Mouse (Mus musculus): ENCODE data around the gene Nek2. TPM values are rescaled to one million over a fixed set of nuclear protein-coding genes. Genes with fewer than 3 reads are reported as not detected.
A peak's percentile ranks its signal among the peaks of the same experiment; 100 is the strongest.

Nek2 gene
- total RNA-seq, 2 experiments from 2014 or later = 7.0 to 8.5 TPM

- intact Hi-C loops (cut with DNase I) = no loop called here
- DNase-seq = no peak
These were observed 8.1 kb upstream of the Nek2 start for GRCm38 (mm10) chr1:191812949-191813691.

- DNase-seq = no peak
- intact Hi-C loops (cut with DNase I) = no loop called here
These were observed 7.0 kb upstream of the Nek2 start for GRCm38 (mm10) chr1:191814240-191814639.

DNA sequence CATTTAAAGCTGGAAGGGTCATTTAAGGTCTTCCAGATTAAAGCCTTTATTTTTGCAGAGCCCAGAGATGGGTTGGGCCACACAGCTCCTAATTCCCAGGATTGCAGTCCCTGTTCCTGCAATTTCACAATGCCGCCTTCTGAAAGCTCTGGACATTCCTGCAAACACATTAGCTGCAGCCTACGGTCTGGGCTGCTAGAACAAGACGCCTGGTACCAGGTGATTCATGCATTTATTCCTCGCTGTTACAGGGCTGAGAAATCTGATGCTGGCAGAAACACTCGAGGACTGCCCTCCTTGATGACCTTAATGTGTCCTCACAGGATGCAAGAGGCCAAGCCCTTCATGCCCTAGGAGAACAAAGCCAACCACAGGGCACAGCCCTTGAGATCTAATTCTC lies 6.3 kb upstream of the Nek2 start:
- DNase-seq = peak in 1 of 2 experiments; percentile 15
- intact Hi-C loops (cut with DNase I) = loop anchor here (5.0 kb wide), 2 partner anchors 98 to 503 kb away; partner anchors contain the start of gene Lpgat1

GRCm38 (mm10) chr1:191816596-191816995 lies 4.6 kb upstream of the Nek2 start:
- intact Hi-C loops (cut with DNase I) = loop anchor here (5.0 kb wide), 2 partner anchors 99 to 504 kb away; partner anchors contain the start of gene Lpgat1
- DNase-seq = no peak

DNA sequence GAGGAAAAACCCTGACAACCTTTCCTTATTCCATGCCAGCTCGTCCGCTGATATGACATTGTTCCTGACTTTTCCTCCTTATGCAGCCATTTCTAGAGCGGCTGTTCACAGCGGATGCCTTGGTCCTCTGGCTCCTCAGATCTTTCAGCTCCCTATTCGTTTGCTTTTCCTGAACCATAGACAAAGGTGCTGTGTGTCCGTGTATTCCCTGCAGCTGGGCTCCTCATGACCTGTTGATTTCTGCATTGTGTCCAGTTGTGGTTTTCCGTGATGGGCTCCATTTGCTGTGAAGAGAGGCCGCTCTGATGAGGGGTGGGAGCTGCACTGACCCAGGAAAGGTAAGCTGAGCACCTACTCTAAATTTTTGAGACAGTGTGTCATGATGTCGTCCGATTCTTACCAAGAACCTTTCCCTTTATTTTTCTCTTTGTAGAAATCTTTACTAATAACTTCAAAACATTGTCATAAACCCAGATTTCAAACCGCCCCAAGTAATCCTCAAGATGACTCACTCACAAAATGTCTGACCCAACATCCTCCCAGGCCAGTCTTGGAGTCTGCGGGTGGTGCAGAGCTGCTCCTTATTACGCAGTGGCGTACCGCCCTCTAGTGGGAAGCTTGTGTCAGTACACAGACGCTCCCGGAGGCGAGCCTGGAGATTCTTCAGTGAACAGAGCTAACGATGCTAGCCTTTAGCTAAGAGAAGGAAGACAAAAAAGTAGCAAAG lies 3.7 kb upstream of the Nek2 start:
- peak; percentile 90 to 93 for DNase-seq
- intact Hi-C loops (cut with DNase I) = loop anchor here (2.0 to 5.0 kb wide), 3 partner anchors 100 to 505 kb away; partner anchors contain the start of gene Lpgat1

DNA sequence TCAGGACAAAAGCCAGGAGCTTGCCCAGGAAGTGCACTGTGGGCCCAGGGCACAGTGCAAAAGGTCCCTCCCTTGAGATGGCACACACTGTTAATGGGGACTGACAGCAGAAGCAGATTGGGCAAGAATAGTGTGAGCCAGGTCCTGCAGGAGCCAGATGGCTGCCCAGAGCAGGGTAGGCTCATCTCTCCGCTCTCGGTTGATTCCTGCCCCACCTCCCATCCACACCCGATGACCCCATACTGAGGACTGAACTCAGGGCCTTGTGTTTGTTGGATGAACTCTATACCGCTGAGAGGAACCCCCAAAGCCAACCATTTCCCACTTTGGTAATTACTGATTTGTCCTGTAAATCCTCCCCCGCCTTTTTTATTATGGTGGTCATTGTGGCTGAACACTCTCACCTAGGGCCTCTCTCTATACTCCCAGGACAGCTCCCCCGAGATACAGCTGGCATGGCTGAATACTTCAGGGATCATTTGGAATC lies 3.1 kb upstream of the Nek2 start:
- intact Hi-C loops (cut with DNase I) = loop anchor here (2.0 to 5.0 kb wide), 3 partner anchors 101 to 506 kb away; partner anchors contain the start of gene Lpgat1

DNA sequence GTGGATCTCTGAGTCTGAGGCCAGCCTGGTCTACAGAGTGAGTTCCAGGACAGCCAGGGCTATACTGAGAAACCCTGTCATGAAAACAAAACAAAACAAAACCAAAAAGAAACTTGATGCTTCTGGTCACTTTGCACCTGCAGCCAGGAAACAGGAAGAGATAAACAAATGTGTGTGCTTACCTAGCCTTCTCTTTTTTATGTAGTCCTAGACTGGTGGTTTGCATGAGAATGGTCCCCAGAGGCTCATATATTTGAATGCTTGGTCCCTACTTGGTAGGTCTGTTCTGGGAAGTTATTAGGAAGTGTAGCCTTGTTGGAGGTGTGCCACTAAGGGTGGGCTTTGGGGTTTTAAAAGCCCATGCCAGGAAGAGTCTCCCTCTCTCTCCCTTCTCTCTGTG lies 2.2 kb upstream of the Nek2 start:
- DNase-seq = no peak
- intact Hi-C loops (cut with DNase I) = loop anchor here (2.0 to 5.0 kb wide), 3 partner anchors 102 to 507 kb away; partner anchors contain the start of gene Lpgat1

More for the DNA sequence above, 3.1 kb upstream of the Nek2 start:
- DNase-seq = no peak

DNA sequence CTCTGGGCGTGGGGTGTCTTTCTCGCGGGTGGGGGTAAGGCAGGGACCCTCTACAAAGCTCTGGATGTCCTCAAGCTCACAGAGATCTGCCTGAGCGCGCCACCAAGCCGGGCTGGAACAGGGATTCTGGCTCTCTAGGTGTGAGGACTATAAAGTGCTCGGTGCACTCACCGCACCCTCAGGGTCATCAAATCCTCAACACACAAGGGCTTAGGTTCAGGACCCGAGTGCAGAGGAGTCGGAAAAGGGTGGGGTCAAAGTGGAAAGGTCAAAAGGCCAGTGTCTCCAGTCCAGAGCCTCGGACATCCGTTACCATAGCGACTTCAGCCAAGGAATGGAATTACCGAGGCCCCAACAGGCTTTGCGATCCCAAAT lies 306 bp upstream of the Nek2 start:
- DNase-seq = no peak
- intact Hi-C loops (cut with DNase I) = loop anchor here (5.0 kb wide), 1 partner anchor 424 kb away; no protein-coding TSS in a partner anchor

- DNase-seq = no peak
- intact Hi-C loops (cut with DNase I) = no loop called here
These were observed 7.9 kb downstream of the Nek2 start for GRCm38 (mm10) chr1:191829124-191829523.

DNA sequence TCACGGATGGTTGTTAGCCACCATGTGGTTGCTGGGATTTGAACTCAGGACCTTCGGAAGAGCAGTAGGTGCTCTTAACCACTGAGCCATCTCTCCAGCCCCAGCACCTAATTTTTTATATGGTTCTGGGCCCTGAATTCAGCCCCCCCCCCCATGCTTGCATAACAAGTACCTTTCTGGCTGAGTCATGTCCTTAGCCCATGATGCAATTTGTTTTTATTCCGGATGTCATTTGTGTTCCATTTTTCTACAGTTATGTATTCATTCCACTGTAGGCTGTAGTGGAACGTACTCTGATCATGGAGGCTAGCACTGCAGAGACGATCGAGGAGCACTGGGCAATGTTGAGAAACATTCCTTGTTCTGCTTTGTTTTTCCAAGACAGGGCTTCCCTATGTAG lies 12.2 kb downstream of the Nek2 start:
- no peak for DNase-seq
- intact Hi-C loops (cut with DNase I) = no loop called here

DNA sequence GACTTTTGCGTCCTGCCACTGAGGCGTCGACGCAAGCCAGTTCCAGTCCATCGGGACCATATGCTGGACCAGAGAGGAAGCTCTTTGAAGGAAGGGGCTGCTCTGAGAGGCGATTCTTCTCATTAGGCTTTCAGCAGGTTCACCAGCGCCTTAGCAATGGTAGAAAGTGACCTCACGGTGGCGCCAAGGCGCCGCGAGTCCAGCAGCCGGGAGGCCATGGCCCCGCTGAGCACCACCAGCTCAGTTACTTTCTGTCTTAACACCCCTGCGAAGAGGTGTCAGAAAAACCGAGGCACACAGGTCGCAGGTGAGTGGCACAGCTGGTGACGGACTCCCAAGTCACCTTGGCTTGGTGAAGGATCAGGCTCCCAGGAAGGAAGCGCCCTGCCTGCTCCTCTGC lies 13.6 kb downstream of the Nek2 start:
- peak; percentile 79 to 85 for DNase-seq
- intact Hi-C loops (cut with DNase I) = loop anchor here (1.0 kb wide), 3 partner anchors 72 to 258 kb away; no protein-coding TSS in a partner anchor

DNA sequence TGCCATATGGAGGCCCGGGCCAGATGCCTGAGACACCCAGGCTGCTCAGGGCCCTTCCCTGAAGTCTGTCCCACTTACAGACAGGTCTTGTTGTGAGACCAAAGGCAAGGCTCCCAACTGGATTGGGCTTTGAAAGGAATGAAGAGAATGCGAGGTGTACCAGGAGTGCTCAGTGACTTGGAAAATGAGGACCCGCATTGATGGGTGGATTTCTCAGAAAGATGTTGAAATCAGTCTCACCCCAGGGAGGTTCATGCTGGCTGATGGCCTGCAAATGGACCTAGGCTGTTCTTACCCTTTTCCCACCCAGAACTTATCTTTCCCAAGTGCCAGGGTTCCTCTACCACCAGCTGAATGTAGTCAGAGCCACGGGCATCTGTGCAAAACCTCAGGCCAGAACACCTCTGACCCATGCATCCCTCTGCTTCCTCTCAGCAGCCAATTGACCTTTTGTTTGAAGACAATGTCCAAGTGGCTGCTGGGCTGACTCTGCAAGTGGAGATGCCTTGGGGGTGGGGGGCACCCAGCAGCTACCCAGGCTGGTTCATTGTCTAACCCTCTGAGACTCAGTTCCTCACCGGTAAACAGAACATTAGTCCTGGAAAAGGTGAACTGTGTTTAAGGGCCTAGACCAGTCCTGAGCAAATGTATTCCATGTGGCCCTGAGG lies 15.2 kb downstream of the Nek2 start:
- DNase-seq = no peak
- intact Hi-C loops (cut with DNase I) = no loop called here

DNA sequence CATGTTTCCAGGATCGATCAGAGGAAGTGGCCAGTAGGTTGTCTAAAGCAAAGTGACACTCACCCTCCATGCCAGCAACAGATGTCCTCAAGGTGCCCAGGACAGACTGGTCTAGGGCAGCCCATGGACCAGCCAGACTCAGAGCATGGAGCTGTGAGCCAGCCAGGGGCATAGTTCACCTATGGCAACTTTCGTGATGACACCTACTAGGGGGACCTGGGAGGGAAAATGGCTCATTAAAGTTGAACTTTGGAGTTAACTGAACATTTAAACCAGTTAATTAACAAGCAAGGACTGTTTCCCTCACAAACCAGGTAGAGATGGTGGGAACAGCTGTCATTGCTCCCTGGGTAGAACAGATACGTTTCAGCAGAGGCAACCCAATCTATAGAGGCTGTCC lies 16.4 kb downstream of the Nek2 start:
- no peak for DNase-seq
- intact Hi-C loops (cut with DNase I) = no loop called here

DNA sequence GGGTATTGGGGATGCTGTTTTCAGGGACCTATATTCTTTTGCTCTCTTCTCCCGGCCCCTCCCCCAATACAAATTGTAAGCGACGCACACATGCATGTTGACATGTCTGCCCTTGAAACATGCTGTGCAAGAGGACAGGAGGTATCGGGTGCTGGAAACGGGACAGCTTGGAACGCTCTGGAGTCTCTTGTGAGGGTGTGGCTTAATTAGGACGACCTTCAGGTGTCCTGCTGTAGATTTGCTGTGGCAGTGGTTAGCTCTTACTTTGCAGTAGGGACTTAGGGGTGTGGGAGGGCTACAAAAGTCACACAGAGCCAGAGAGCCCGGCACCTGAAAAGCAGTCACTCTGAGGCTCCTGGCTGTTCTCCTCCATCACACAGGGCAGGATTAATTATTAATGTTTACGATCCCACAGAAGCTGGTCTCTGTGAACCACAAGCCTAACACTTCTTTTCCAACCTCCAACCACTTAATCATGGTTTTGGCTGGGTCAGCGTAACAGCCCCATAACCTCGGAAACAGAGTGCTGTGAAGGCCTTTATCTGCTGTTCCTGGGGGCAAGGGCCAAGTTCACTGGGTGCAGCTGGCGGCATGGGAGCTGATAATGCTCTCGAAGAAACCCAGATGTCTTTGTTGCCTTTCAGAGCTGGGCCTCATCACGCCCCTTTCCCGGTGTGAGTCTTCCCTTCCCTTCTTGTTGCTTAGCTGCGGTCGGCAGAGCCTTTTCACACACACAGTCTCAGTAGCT lies 17.9 kb downstream of the Nek2 start:
- intact Hi-C loops (cut with DNase I) = no loop called here
- peak; percentile 40 to 50 for DNase-seq

- DNase-seq = peak; percentile 41 to 43
- intact Hi-C loops (cut with DNase I) = no loop called here
These were observed 19.7 kb downstream of the Nek2 start for GRCm38 (mm10) chr1:191840774-191841565.

- intact Hi-C loops (cut with DNase I) = no loop called here
- no peak for DNase-seq
These were observed 21.0 kb downstream of the Nek2 start for GRCm38 (mm10) chr1:191842247-191842646.

DNA sequence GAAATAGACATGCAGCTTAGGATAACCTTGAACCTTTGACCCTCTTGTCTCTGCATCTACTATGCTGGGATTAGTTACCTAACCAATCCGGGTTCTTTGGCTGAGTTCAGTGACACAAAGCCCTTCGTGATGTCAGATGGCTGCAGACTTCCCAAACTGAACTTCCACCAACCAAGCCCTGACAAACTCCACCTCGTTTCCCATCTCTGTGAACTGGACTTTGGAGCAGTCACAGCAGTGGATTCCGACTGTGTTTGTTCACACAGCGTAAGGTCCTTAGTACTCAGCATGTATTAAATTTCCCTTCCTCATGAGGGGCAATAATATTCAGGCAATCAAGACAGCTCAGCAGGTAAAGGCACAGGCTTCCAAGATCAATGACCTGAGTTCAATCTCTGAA lies 25.4 kb downstream of the Nek2 start:
- intact Hi-C loops (cut with DNase I) = no loop called here
- no peak for DNase-seq

DNA sequence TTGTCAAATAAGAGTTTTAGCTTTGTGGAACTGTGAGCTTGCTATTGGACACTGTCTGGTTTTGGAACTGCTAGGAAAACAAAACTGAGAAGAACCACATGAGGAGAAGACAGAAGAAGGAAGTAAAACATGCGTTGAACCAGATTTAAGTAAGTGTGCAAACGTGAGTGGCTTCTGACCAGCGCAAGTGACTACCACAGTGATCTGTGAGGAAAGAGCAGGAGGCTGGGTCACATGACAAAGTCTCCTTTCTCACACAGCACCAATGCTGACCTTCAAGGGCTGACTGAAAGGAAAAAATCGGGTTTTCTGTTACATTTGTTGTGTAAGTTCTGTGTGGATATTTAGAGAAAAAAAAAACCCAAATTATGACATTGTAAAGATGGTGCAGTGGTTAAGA lies 28.3 kb downstream of the Nek2 start:
- intact Hi-C loops (cut with DNase I) = no loop called here

DNA sequence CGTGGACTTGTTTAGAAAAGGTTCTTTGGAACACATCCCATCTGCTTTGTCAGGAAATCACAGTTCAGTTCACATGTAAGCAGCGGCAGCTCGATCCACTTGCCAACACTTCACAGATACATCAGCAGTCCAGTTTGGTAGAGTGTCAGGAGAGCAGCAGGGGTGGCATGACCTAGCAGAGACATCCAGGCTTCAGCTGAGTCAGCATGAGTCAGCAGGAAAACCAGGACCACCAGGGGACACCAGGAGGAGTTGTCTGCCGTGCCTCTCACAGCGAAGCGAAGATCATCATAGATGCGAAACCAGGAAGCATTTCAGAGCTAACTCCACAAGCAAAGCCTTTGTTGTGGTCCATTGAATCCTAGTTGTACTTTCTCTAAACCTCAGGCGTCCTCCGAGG lies 32.2 kb downstream of the Nek2 start:
- no peak for DNase-seq
- intact Hi-C loops (cut with DNase I) = no loop called here

More for the DNA sequence above, 28.3 kb downstream of the Nek2 start:
- no peak for DNase-seq

Data from heart, postnatal 10 days (tissue).